Mouse (Mus musculus): ENCODE results near the gene Zfp319.

Gene Zfp319

GRCm38 (mm10) chr8:95310342-95310970, 21.3 kb downstream of the Zfp319 start, which contains the start of gene Tepp:
Tepp (plus strand) TSS chr8:95310566.
- no peak for DNase-seq (ENCODE audit: low spot score)

- DNase-seq (ENCODE audit: low spot score): no peak
Measured at GRCm38 (mm10) chr8:95306431-95306830, 25.3 kb downstream of the Zfp319 start, which contains the start of gene Cngb1. Cngb1 (minus strand) TSS chr8:95306585.

- DNase-seq (ENCODE audit: low spot score): no peak
Measured at GRCm38 (mm10) chr8:95305526-95305925, 26.2 kb downstream of the Zfp319 start.

GRCm38 (mm10) chr8:95302410-95302809, 29.3 kb downstream of the Zfp319 start:
- DNase-seq (ENCODE audit: low spot score): no peak

- no peak for DNase-seq (ENCODE audit: low spot score)
Measured at GRCm38 (mm10) chr8:95293891-95294290, 37.9 kb downstream of the Zfp319 start.

DNA sequence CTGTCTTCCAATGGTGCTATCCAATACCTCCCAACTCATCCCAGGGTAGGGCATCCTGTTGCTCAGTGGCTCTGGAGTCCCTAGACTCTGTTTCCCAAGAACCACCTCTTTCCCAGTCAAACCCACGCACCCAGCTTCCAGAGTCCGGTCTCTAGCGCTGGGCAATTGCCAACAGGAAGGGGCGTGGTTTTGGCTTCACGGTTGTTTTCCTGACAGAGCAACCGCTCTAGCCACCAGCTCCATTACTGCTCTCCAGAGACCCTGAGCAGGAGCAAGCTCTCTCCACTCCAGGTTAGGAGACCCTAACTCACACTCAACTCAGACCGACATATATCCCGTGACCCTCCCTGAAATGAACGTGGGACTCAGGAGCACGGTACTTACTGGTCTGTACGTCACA, 38.6 kb downstream of the Zfp319 start:
- no peak for DNase-seq (ENCODE audit: low spot score)

DNA sequence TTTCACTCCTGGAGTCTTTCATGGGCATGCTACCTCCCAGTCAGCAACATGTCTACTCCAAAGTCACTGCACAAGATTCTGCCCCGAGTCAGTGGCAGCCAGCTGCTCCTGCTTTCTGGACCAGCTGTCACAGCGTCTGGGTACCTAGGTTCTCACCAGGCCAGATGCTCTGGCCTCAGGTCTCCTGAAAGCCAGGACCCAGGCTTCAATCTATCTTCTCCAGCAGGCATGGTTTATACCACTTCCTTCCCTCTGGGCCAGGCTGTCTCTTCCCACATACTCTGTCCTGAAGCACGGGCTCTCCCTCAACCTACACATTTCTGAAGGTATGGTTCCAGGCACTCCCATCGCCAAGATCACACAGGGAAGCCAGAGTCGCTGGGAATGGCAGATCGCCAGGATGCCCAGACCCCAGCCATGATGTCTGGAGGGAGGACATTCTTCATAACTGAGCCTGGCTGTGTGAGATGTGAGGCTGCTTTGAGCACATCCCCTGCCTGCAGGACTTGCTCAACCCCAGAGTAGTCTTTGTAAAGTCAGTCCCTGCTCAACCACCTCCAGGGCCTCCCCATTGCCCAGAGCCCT, 42.6 kb downstream of the Zfp319 start:
- DNase-seq (ENCODE audit: low spot score): no peak

- DNase-seq (ENCODE audit: low spot score): no peak
Measured at GRCm38 (mm10) chr8:95281493-95281892, 50.3 kb downstream of the Zfp319 start.
